Mouse (Mus musculus) liver, adult 2 months (tissue): Measurements from ENCODE around the gene Slc30a4. TPM values are rescaled to one million over a fixed set of nuclear protein-coding genes. Genes with fewer than 3 reads are reported as not detected.
A peak's percentile ranks its signal among the peaks of the same experiment; 100 is the strongest.

Source experiments
- DNase-seq: peaks from one replicate; pipeline ENCODE4 v3.0.0-alpha.2; 2011; ENCODE audit warnings: low read depth, low spot score; ENCODE audit errors: extremely low read depth
- H3K27ac ChIP-seq: fragments of 200-500 bp; replicated peaks from 2 replicates; pipeline ENCODE4 v1.5.1; 2012; ENCODE audit warnings: low read depth, mild to moderate bottlenecking, control low read depth, inconsistent platforms, low read length; ENCODE audit not compliant: insufficient read depth
- H3K27me3 ChIP-seq: fragments of 200-500 bp; 2 replicates; pipeline ENCODE4 v1.6.1; 2012; ENCODE audit warnings: mild to moderate bottlenecking, moderate library complexity, low read length, inconsistent platforms; ENCODE audit not compliant: control insufficient read depth, insufficient read depth
- H3K36me3 ChIP-seq: fragments of 200-500 bp; 2 replicates; pipeline ENCODE4 v1.6.1; 2012; ENCODE audit warnings: low read length, inconsistent platforms; ENCODE audit not compliant: control insufficient read depth, insufficient read depth
- H3K4me1 ChIP-seq: fragments of 200-500 bp; 2 replicates; pipeline ENCODE4 v1.6.1; 2011; ENCODE audit warnings: low read length; ENCODE audit not compliant: control insufficient read depth, insufficient read depth
- H3K4me3 ChIP-seq: fragments of 200-500 bp; 2 replicates; pipeline ENCODE4 v1.5.1; 2011; ENCODE audit warnings: low read depth, mild to moderate bottlenecking, control low read depth, low read length, moderate library complexity; ENCODE audit not compliant: insufficient read depth
- H3K79me2 ChIP-seq: fragments of 200-500 bp; 2 replicates; pipeline ENCODE4 v1.6.1; 2012; ENCODE audit warnings: inconsistent platforms, mild to moderate bottlenecking, low read length, moderate library complexity; ENCODE audit not compliant: control insufficient read depth, insufficient read depth
- H3K9ac ChIP-seq: fragments of 200-500 bp; 2 replicates; pipeline ENCODE4 v1.6.1; 2012; ENCODE audit warnings: low read depth, mild to moderate bottlenecking, control low read depth, inconsistent platforms, low read length
- CTCF ChIP-seq: fragments of 200-500 bp; IDR thresholded peaks from 2 replicates; pipeline ENCODE4 v1.5.1; 2011; ENCODE audit warnings: low read depth, low read length, control low read depth
- POLR2A ChIP-seq: fragments of 200-500 bp; IDR thresholded peaks from 2 replicates; pipeline ENCODE4 v1.6.1; 2011; ENCODE audit warnings: low read length, control low read depth; ENCODE audit not compliant: insufficient read depth; ENCODE audit errors: extremely low read depth
- WGBS: fragments of 180-500 bp; shearing (Covaris S2); methylation state at CpG from one replicate; pipeline ENCODE4 v1.1.7; 2018; 5-methylcytosine and 5-hydroxymethylcytosine counted together
- polyA plus RNA-seq: library from polyadenylated mRNA; depleted of rRNA; stranded (reverse); fragments of >200 nt; gene quantifications from 2 replicates; pipeline ENCODE4 v1.2.3, GENCODE M21; 2012; rRNA removed
- total RNA-seq: library from RNA; depleted of rRNA; stranded (reverse); fragments of >200 nt; gene quantifications from 2 replicates; pipeline ENCODE4 v1.2.3, GENCODE M21; 2014; rRNA removed

The Slc30a4 gene
- total RNA-seq = 8.5 and 8.8 TPM in 2 replicates
- 2.3 and 2.4 TPM in 2 replicates for polyA plus RNA-seq

GRCm38 (mm10) chr2:122702181-122703036 lies at the start of gene Slc30a4:
Slc30a4 (minus strand) TSS chr2:122702663.
- H3K4me3 ChIP-seq = peak within 1 kb of the TSS; percentile 61
- no peak within 1 kb of the TSS; the same call in 1 of the 2 replicates for H3K27ac ChIP-seq
- H3K9ac ChIP-seq = peak within 1 kb of the TSS; percentile 77
- no peaks in the 10 kb centered on the region; the same call in 1 of the 2 replicates for H3K79me2 ChIP-seq
- H3K27me3 ChIP-seq = no peaks in the 10 kb centered on the region
- TF ChIP-seq POLR2A (no peak), CTCF (no peak)
- no peaks in the 10 kb centered on the region for H3K36me3 ChIP-seq
- peaks cover 3% of the 10 kb centered on the region; the same call in 1 of the 2 replicates for H3K4me1 ChIP-seq
- DNase-seq = peak; percentile 27
- WGBS = under 1% methylated on average over 108 of the region's 111 CpGs

GRCm38 (mm10) chr2:122746461-122746860 lies 44.0 kb upstream of the Slc30a4 start:
- TF ChIP-seq POLR2A (no peak), CTCF (no peak)
- no peak for DNase-seq
- Histone ChIP-seq H3K9ac (no peak overlapping the region), H3K4me3 (no peak overlapping the region), H3K4me1 (peaks cover 1% of the 10 kb centered on the region; the same call in 1 of the 2 replicates), H3K79me2 (no peaks in the 10 kb centered on the region), H3K27me3 (no peaks in the 10 kb centered on the region), H3K36me3 (peaks cover 13% of the 10 kb centered on the region; the same call in 1 of the 2 replicates), H3K27ac (no peak overlapping the region; the same call in 1 of the 2 replicates)
- 78% methylated on average over 9 of the region's 9 CpGs for WGBS

GRCm38 (mm10) chr2:122739023-122739422 lies 36.6 kb upstream of the Slc30a4 start:
- Histone ChIP-seq H3K9ac (peak overlapping the region; percentile 94), H3K4me3 (peak overlapping the region; percentile 85), H3K27ac (no peak overlapping the region), H3K4me1 (peaks cover 7% of the 10 kb centered on the region), H3K27me3 (no peaks in the 10 kb centered on the region), H3K79me2 (peaks cover 12% of the 10 kb centered on the region; the same call in 1 of the 2 replicates), H3K36me3 (peaks cover 4% of the 10 kb centered on the region; the same call in 1 of the 2 replicates)
- TF ChIP-seq POLR2A (no peak), CTCF (no peak)
- 23% methylated on average over 7 of the region's 7 CpGs for WGBS
- DNase-seq = no peak

- H3K36me3 ChIP-seq = peaks cover 4% of the 10 kb centered on the region; the same call in 1 of the 2 replicates
- peak within 1 kb of the TSS; percentile 94 for H3K9ac ChIP-seq
- peak within 1 kb of the TSS; percentile 80 for H3K27ac ChIP-seq
- 0 out of 2 replicates have a peak, but pooled peaks have one; percentile 41 for TF ChIP-seq POLR2A
- TF ChIP-seq CTCF = no peak
- peak within 1 kb of the TSS; percentile 85 for H3K4me3 ChIP-seq
- peak; percentile 93 for DNase-seq
- peaks cover 12% of the 10 kb centered on the region; the same call in 1 of the 2 replicates for H3K79me2 ChIP-seq
- H3K4me1 ChIP-seq = peaks cover 6% of the 10 kb centered on the region
- WGBS = under 1% methylated on average over 54 of the region's 59 CpGs
- H3K27me3 ChIP-seq = no peaks in the 10 kb centered on the region
Observed at GRCm38 (mm10) chr2:122737894-122738830, 35.7 kb upstream of the Slc30a4 start, which contains the start of gene Bloc1s6. Bloc1s6 (plus strand) TSS chr2:122738503.

- Histone ChIP-seq H3K4me3 (no peak overlapping the region), H3K27ac (no peak overlapping the region), H3K27me3 (no peaks in the 10 kb centered on the region), H3K9ac (no peak overlapping the region), H3K79me2 (no peaks in the 10 kb centered on the region), H3K36me3 (no peaks in the 10 kb centered on the region), H3K4me1 (no peaks in the 10 kb centered on the region)
- DNase-seq = peak; percentile 17
- WGBS = 62% methylated on average over 2 of the region's 2 CpGs
- TF ChIP-seq CTCF (no peak), POLR2A (no peak)
Observed at GRCm38 (mm10) chr2:122731456-122731855, 29.0 kb upstream of the Slc30a4 start.
